Mouse (Mus musculus) liver, adult 2 months (tissue): ENCODE results near the gene Muc13. TPM values are rescaled to one million over a fixed set of nuclear protein-coding genes. Genes with fewer than 3 reads are reported as not detected.

Source experiments
- DNase-seq: peaks from one replicate; pipeline ENCODE4 v3.0.0-alpha.2; 2011; ENCODE audit warnings: low read depth, low spot score; ENCODE audit errors: extremely low read depth
- H3K27ac ChIP-seq: fragments of 200-500 bp; replicated peaks from 2 replicates; pipeline ENCODE4 v1.5.1; 2012; ENCODE audit warnings: low read depth, mild to moderate bottlenecking, control low read depth, inconsistent platforms, low read length; ENCODE audit not compliant: insufficient read depth
- H3K27me3 ChIP-seq: fragments of 200-500 bp; 2 replicates; pipeline ENCODE4 v1.6.1; 2012; ENCODE audit warnings: mild to moderate bottlenecking, moderate library complexity, low read length, inconsistent platforms; ENCODE audit not compliant: control insufficient read depth, insufficient read depth
- H3K36me3 ChIP-seq: fragments of 200-500 bp; 2 replicates; pipeline ENCODE4 v1.6.1; 2012; ENCODE audit warnings: low read length, inconsistent platforms; ENCODE audit not compliant: control insufficient read depth, insufficient read depth
- H3K4me1 ChIP-seq: fragments of 200-500 bp; 2 replicates; pipeline ENCODE4 v1.6.1; 2011; ENCODE audit warnings: low read length; ENCODE audit not compliant: control insufficient read depth, insufficient read depth
- H3K4me3 ChIP-seq: fragments of 200-500 bp; 2 replicates; pipeline ENCODE4 v1.5.1; 2011; ENCODE audit warnings: low read depth, mild to moderate bottlenecking, control low read depth, low read length, moderate library complexity; ENCODE audit not compliant: insufficient read depth
- H3K79me2 ChIP-seq: fragments of 200-500 bp; 2 replicates; pipeline ENCODE4 v1.6.1; 2012; ENCODE audit warnings: inconsistent platforms, mild to moderate bottlenecking, low read length, moderate library complexity; ENCODE audit not compliant: control insufficient read depth, insufficient read depth
- H3K9ac ChIP-seq: fragments of 200-500 bp; 2 replicates; pipeline ENCODE4 v1.6.1; 2012; ENCODE audit warnings: low read depth, mild to moderate bottlenecking, control low read depth, inconsistent platforms, low read length
- CTCF ChIP-seq: fragments of 200-500 bp; IDR thresholded peaks from 2 replicates; pipeline ENCODE4 v1.5.1; 2011; ENCODE audit warnings: low read depth, low read length, control low read depth
- POLR2A ChIP-seq: fragments of 200-500 bp; IDR thresholded peaks from 2 replicates; pipeline ENCODE4 v1.6.1; 2011; ENCODE audit warnings: low read length, control low read depth; ENCODE audit not compliant: insufficient read depth; ENCODE audit errors: extremely low read depth
- WGBS: fragments of 180-500 bp; shearing (Covaris S2); methylation state at CpG from one replicate; pipeline ENCODE4 v1.1.7; 2018; 5-methylcytosine and 5-hydroxymethylcytosine counted together
- polyA plus RNA-seq: library from polyadenylated mRNA; depleted of rRNA; stranded (reverse); fragments of >200 nt; gene quantifications from 2 replicates; pipeline ENCODE4 v1.2.3, GENCODE M21; 2012
- total RNA-seq: library from RNA; depleted of rRNA; stranded (reverse); fragments of >200 nt; gene quantifications from 2 replicates; pipeline ENCODE4 v1.2.3, GENCODE M21; 2014

The Muc13 gene
- total and polyA plus RNA-seq, 2 experiments = 0.65 TPM; not detected in 1

GRCm38 (mm10) chr16:33832057-33832456 lies 38.2 kb downstream of the Muc13 start:
- no peak overlapping the region for H3K27ac ChIP-seq
- H3K79me2 ChIP-seq = peaks cover 11% of the 10 kb centered on the region; the same call in 1 of the 2 replicates
- WGBS = 73% methylated on average over 6 of the region's 6 CpGs
- no peaks in the 10 kb centered on the region for H3K27me3 ChIP-seq
- no peaks in the 10 kb centered on the region for H3K36me3 ChIP-seq
- no peak for TF ChIP-seq CTCF
- no peak for TF ChIP-seq POLR2A
- H3K4me1 ChIP-seq = peaks cover 25% of the 10 kb centered on the region
- H3K9ac ChIP-seq = no peak overlapping the region
- DNase-seq = no peak
- no peak overlapping the region for H3K4me3 ChIP-seq

GRCm38 (mm10) chr16:33832728-33833428 lies 39.0 kb downstream of the Muc13 start:
- TF ChIP-seq CTCF (no peak), POLR2A (no peak)
- Histone ChIP-seq H3K27me3 (no peaks in the 10 kb centered on the region), H3K4me1 (peaks cover 31% of the 10 kb centered on the region), H3K36me3 (no peaks in the 10 kb centered on the region), H3K79me2 (peaks cover 11% of the 10 kb centered on the region; the same call in 1 of the 2 replicates), H3K9ac (no peak overlapping the region), H3K27ac (no peak overlapping the region), H3K4me3 (peak overlapping the region; percentile 1; the same call in 1 of the 2 replicates)
- WGBS = 19% methylated on average over 21 of the region's 21 CpGs
- DNase-seq = peak; percentile 27

GRCm38 (mm10) chr16:33833429-33833753 lies 39.6 kb downstream of the Muc13 start:
- no peak overlapping the region for H3K4me3 ChIP-seq
- H3K27ac ChIP-seq = no peak overlapping the region
- H3K27me3 ChIP-seq = no peaks in the 10 kb centered on the region
- DNase-seq = no peak
- no peak for TF ChIP-seq CTCF
- TF ChIP-seq POLR2A = no peak
- WGBS = 20% methylated on average over 5 of the region's 5 CpGs
- peaks cover 15% of the 10 kb centered on the region; the same call in 1 of the 2 replicates for H3K79me2 ChIP-seq
- H3K4me1 ChIP-seq = peaks cover 34% of the 10 kb centered on the region
- H3K9ac ChIP-seq = no peak overlapping the region
- H3K36me3 ChIP-seq = no peaks in the 10 kb centered on the region

- Histone ChIP-seq H3K4me3 (peak overlapping the region; percentile 19; the same call in 1 of the 2 replicates), H3K27ac (peak overlapping the region; percentile 11; the same call in 1 of the 2 replicates), H3K27me3 (no peaks in the 10 kb centered on the region), H3K4me1 (peaks cover 31% of the 10 kb centered on the region), H3K36me3 (no peaks in the 10 kb centered on the region), H3K9ac (peak overlapping the region; percentile 27), H3K79me2 (peaks cover 19% of the 10 kb centered on the region)
- peak; percentile 79 for DNase-seq
- 8% methylated on average over 25 of the region's 25 CpGs for WGBS
- TF ChIP-seq POLR2A = no peak
- peak; percentile 49 for TF ChIP-seq CTCF
These were observed 40.1 kb downstream of the Muc13 start for GRCm38 (mm10) chr16:33833781-33834482.

- 18% methylated on average over 3 of the region's 3 CpGs for WGBS
- peak overlapping the region; percentile 40 for H3K27ac ChIP-seq
- no peaks in the 10 kb centered on the region for H3K36me3 ChIP-seq
- H3K79me2 ChIP-seq = peaks cover 33% of the 10 kb centered on the region
- H3K4me3 ChIP-seq = no peak overlapping the region
- H3K4me1 ChIP-seq = peaks cover 26% of the 10 kb centered on the region
- no peak for TF ChIP-seq POLR2A
- no peak for TF ChIP-seq CTCF
- H3K9ac ChIP-seq = no peak overlapping the region
- peak; percentile 98 for DNase-seq
- no peaks in the 10 kb centered on the region for H3K27me3 ChIP-seq
These were observed 42.8 kb downstream of the Muc13 start for GRCm38 (mm10) chr16:33836676-33837075.

GRCm38 (mm10) chr16:33837191-33837590 lies 43.4 kb downstream of the Muc13 start:
- peak; percentile 77 for DNase-seq
- Histone ChIP-seq H3K4me3 (no peak overlapping the region), H3K27me3 (no peaks in the 10 kb centered on the region), H3K79me2 (peaks cover 33% of the 10 kb centered on the region), H3K9ac (no peak overlapping the region), H3K36me3 (no peaks in the 10 kb centered on the region), H3K4me1 (peaks cover 26% of the 10 kb centered on the region), H3K27ac (peak overlapping the region; percentile 40)
- WGBS = 42% methylated on average over 3 of the region's 3 CpGs
- TF ChIP-seq POLR2A = no peak
- TF ChIP-seq CTCF = no peak
